Mouse (Mus musculus) limb, embryonic 15.5 days (tissue): ENCODE results near the gene Cd83. TPM values are rescaled to one million over a fixed set of nuclear protein-coding genes. Genes with fewer than 3 reads are reported as not detected.

ENCODE experiments used
- ATAC-seq: fragments of 200-750 bp; cut with Nextera tagmentation; 2 replicates; pipeline ENCODE4 v1.8.0; 2017; ENCODE audit warnings: low read depth, moderate TSS enrichment; ENCODE audit not compliant: insufficient number of reproducible peaks, low FRiP score, low TSS enrichment
- H3K27ac ChIP-seq: fragments of 300-500 bp; sonication (generic); 2 replicates; pipeline ENCODE4 v1.5.1; 2015; ENCODE audit warnings: moderate library complexity, mild to moderate bottlenecking, inconsistent platforms
- H3K27me3 ChIP-seq: fragments of 300-500 bp; sonication (generic); 2 replicates; pipeline ENCODE4 v1.6.1; 2015; ENCODE audit warnings: inconsistent platforms
- H3K36me3 ChIP-seq: fragments of 300-500 bp; sonication (generic); 2 replicates; pipeline ENCODE4 v1.6.1; 2015; ENCODE audit warnings: inconsistent platforms
- H3K4me1 ChIP-seq: fragments of 300-500 bp; sonication (generic); 2 replicates; pipeline ENCODE4 v1.6.1; 2015; ENCODE audit warnings: inconsistent platforms
- H3K4me2 ChIP-seq: fragments of 300-500 bp; sonication (generic); 2 replicates; pipeline ENCODE4 v1.6.1; 2015; ENCODE audit warnings: mild to moderate bottlenecking, inconsistent platforms
- H3K4me3 ChIP-seq: fragments of 300-500 bp; sonication (generic); 2 replicates; pipeline ENCODE4 v1.5.1; 2015; ENCODE audit warnings: mild to moderate bottlenecking, inconsistent platforms
- H3K9ac ChIP-seq: fragments of 300-500 bp; sonication (generic); 2 replicates; pipeline ENCODE4 v1.6.1; 2015; ENCODE audit warnings: inconsistent platforms
- H3K9me3 ChIP-seq: fragments of 300-500 bp; sonication (generic); 2 replicates; pipeline ENCODE4 v1.6.1; 2016; ENCODE audit warnings: inconsistent platforms
- WGBS: fragments of 180-500 bp; shearing (Covaris S2); methylation state at CpG from one replicate; pipeline ENCODE4 v1.1.7; 2015; 5-methylcytosine and 5-hydroxymethylcytosine counted together
- polyA plus RNA-seq: library from polyadenylated mRNA; unstranded; fragments of >200 nt; fragmentation: Nextera tagmentation; extraction: Ambion mirVana; gene quantifications from 2 replicates; pipeline ENCODE4 v1.2.1, GENCODE M21; 2015

Gene Cd83
- polyA plus RNA-seq, 1 experiment from 2014 or later, result 17.4 TPM

GRCm38 (mm10) chr13:43849816-43850215 lies 65.2 kb downstream of the Cd83 start:
- no peak overlapping the region for H3K4me3 ChIP-seq
- H3K27me3 ChIP-seq, result no peaks in the 10 kb centered on the region
- no peak overlapping the region for H3K9ac ChIP-seq
- no peak overlapping the region for H3K4me2 ChIP-seq
- WGBS, result 32% methylated on average over 4 of the region's 4 CpGs
- no peak for ATAC-seq
- no peaks in the 10 kb centered on the region for H3K9me3 ChIP-seq
- H3K4me1 ChIP-seq, result peaks cover 28% of the 10 kb centered on the region
- H3K36me3 ChIP-seq, result no peaks in the 10 kb centered on the region
- no peak overlapping the region for H3K27ac ChIP-seq

GRCm38 (mm10) chr13:43851108-43851507 lies 66.5 kb downstream of the Cd83 start:
- Histone ChIP-seq H3K4me3 (no peak overlapping the region), H3K9me3 (no peaks in the 10 kb centered on the region), H3K27ac (no peak overlapping the region), H3K4me2 (no peak overlapping the region), H3K36me3 (no peaks in the 10 kb centered on the region), H3K27me3 (no peaks in the 10 kb centered on the region), H3K4me1 (peaks cover 15% of the 10 kb centered on the region), H3K9ac (no peak overlapping the region)
- ATAC-seq, result no peak
- 63% methylated on average over 4 of the region's 4 CpGs for WGBS

Other genes with a start within 250 kb of the Cd83 start
- gene Mcur1, start 224.6 kb upstream of the Cd83 start, polyA plus RNA-seq, result 12.7 and 15.4 TPM in 2 replicates
- gene Rnf182, start 169.1 kb upstream of the Cd83 start, polyA plus RNA-seq, result 6.6 TPM in 2 replicates